Mouse (Mus musculus): ENCODE data around the gene Nol10. TPM values are rescaled to one million over a fixed set of nuclear protein-coding genes. Genes with fewer than 3 reads are reported as not detected.
A peak's percentile ranks its signal among the peaks of the same experiment; 100 is the strongest.
"Not testable (repeated sequence)": the region's sequence is repeated elsewhere in the genome, so short reads cannot be mapped to it uniquely, and the experiment has no call there.

Gene Nol10
- polyA plus RNA-seq, 1 experiment from 2014 or later, result 15.0 TPM

- H3K4me3 ChIP-seq (replicated peaks; ENCODE audit: low read depth, low read length), result no peak overlapping the region
- H3K27ac ChIP-seq, result no peak overlapping the region
- H3K4me1 ChIP-seq (replicated peaks; ENCODE audit: insufficient read depth, low read length), result 0 out of 2 replicates have a peak, but pooled peaks cover 4% of the 10 kb centered on the region
- H3K27me3 ChIP-seq (ENCODE audit: insufficient read depth, low read length), result no peaks in the 10 kb centered on the region
- 50% methylated on average over 5 of the region's 5 CpGs for WGBS
- H3K4me2 ChIP-seq (ENCODE audit: low read length), result no peak overlapping the region
- no peak for DNase-seq (ENCODE audit: low spot score)
- TF ChIP-seq CTCF (IDR thresholded peaks at IDR 0.05; ENCODE audit: low read depth), result no peak
- no peaks in the 10 kb centered on the region for H3K36me3 ChIP-seq (ENCODE audit: insufficient read depth, low read length)
- H3K9me3 ChIP-seq (replicated peaks; ENCODE audit: low read length), result no peaks in the 10 kb centered on the region
- ATAC-seq (replicated peaks; ENCODE audit: low FRiP score, low read depth), result no peak
- no peak overlapping the region for H3K9ac ChIP-seq (ENCODE audit: low read depth, low read length)
Measured at GRCm38 (mm10) chr12:17453918-17454317, 105.7 kb downstream of the Nol10 start.

GRCm38 (mm10) chr12:17455096-17455495 lies 106.8 kb downstream of the Nol10 start:
- Histone ChIP-seq H3K4me3 (replicated peaks; ENCODE audit: low read depth, low read length) (no peak overlapping the region), H3K27me3 (ENCODE audit: insufficient read depth, low read length) (no peaks in the 10 kb centered on the region), H3K4me1 (replicated peaks; ENCODE audit: insufficient read depth, low read length) (no peaks in the 10 kb centered on the region), H3K4me2 (ENCODE audit: low read length) (no peak overlapping the region), H3K9ac (ENCODE audit: low read depth, low read length) (no peak overlapping the region), H3K27ac (no peak overlapping the region), H3K9me3 (replicated peaks; ENCODE audit: low read length) (no peaks in the 10 kb centered on the region), H3K36me3 (ENCODE audit: insufficient read depth, low read length) (no peaks in the 10 kb centered on the region)
- ATAC-seq (replicated peaks; ENCODE audit: low FRiP score, low read depth) (no peak), DNase-seq (ENCODE audit: low spot score) (no peak)
- WGBS, result 68% methylated on average over 5 of the region's 5 CpGs
- TF ChIP-seq CTCF (IDR thresholded peaks at IDR 0.05; ENCODE audit: low read depth), result no peak

- not testable (repeated sequence) for H3K27me3 ChIP-seq (ENCODE audit: insufficient read depth, low read length); H3K9ac ChIP-seq (ENCODE audit: low read depth, low read length); H3K27ac ChIP-seq; H3K4me2 ChIP-seq (ENCODE audit: low read length); DNase-seq (ENCODE audit: low spot score); ATAC-seq (replicated peaks; ENCODE audit: low FRiP score, low read depth); H3K4me1 ChIP-seq (replicated peaks; ENCODE audit: insufficient read depth, low read length); H3K36me3 ChIP-seq (ENCODE audit: insufficient read depth, low read length); H3K9me3 ChIP-seq (replicated peaks; ENCODE audit: low read length); H3K4me3 ChIP-seq (replicated peaks; ENCODE audit: low read depth, low read length)
- WGBS, result 92% methylated on average over 4 of the region's 4 CpGs
Measured at GRCm38 (mm10) chr12:17459223-17459622, 111.0 kb downstream of the Nol10 start.

- WGBS, result 94% methylated on average over 4 of the region's 4 CpGs
- Histone ChIP-seq H3K27ac (no peak overlapping the region), H3K9ac (ENCODE audit: low read depth, low read length) (no peak overlapping the region), H3K36me3 (ENCODE audit: insufficient read depth, low read length) (no peaks in the 10 kb centered on the region), H3K9me3 (replicated peaks; ENCODE audit: low read length) (no peaks in the 10 kb centered on the region), H3K4me2 (ENCODE audit: low read length) (no peak overlapping the region), H3K27me3 (ENCODE audit: insufficient read depth, low read length) (no peaks in the 10 kb centered on the region), H3K4me3 (replicated peaks; ENCODE audit: low read depth, low read length) (no peak overlapping the region), H3K4me1 (replicated peaks; ENCODE audit: insufficient read depth, low read length) (no peaks in the 10 kb centered on the region)
- ATAC-seq (replicated peaks; ENCODE audit: low FRiP score, low read depth) (no peak), DNase-seq (ENCODE audit: low spot score) (no peak)
- TF ChIP-seq CTCF (IDR thresholded peaks at IDR 0.05; ENCODE audit: low read depth), result no peak
Measured at GRCm38 (mm10) chr12:17463706-17464105, 115.4 kb downstream of the Nol10 start.

GRCm38 (mm10) chr12:17464550-17464949 lies 116.3 kb downstream of the Nol10 start:
- H3K4me3 ChIP-seq (replicated peaks; ENCODE audit: low read depth, low read length); H3K4me2 ChIP-seq (ENCODE audit: low read length); H3K27ac ChIP-seq; H3K36me3 ChIP-seq (ENCODE audit: insufficient read depth, low read length); ATAC-seq (replicated peaks; ENCODE audit: low FRiP score, low read depth); H3K9ac ChIP-seq (ENCODE audit: low read depth, low read length); DNase-seq (ENCODE audit: low spot score); H3K27me3 ChIP-seq (ENCODE audit: insufficient read depth, low read length); H3K4me1 ChIP-seq (replicated peaks; ENCODE audit: insufficient read depth, low read length); H3K9me3 ChIP-seq (replicated peaks; ENCODE audit: low read length): not testable (repeated sequence)
- WGBS, result 91% methylated on average over 5 of the region's 5 CpGs

GRCm38 (mm10) chr12:17466791-17467190 lies 118.5 kb downstream of the Nol10 start:
- TF ChIP-seq CTCF (IDR thresholded peaks at IDR 0.05; ENCODE audit: low read depth), result no peak
- no peak overlapping the region for H3K9ac ChIP-seq (ENCODE audit: low read depth, low read length)
- no peak overlapping the region for H3K4me2 ChIP-seq (ENCODE audit: low read length)
- 88% methylated on average over 4 of the region's 4 CpGs for WGBS
- no peak overlapping the region for H3K4me3 ChIP-seq (replicated peaks; ENCODE audit: low read depth, low read length)
- H3K27ac ChIP-seq, result no peak overlapping the region
- no peaks in the 10 kb centered on the region for H3K9me3 ChIP-seq (replicated peaks; ENCODE audit: low read length)
- DNase-seq (ENCODE audit: low spot score), result no peak
- no peaks in the 10 kb centered on the region for H3K36me3 ChIP-seq (ENCODE audit: insufficient read depth, low read length)
- no peak for ATAC-seq (replicated peaks; ENCODE audit: low FRiP score, low read depth)
- H3K4me1 ChIP-seq (replicated peaks; ENCODE audit: insufficient read depth, low read length), result no peaks in the 10 kb centered on the region; the same call in 1 of the 2 replicates
- no peaks in the 10 kb centered on the region for H3K27me3 ChIP-seq (ENCODE audit: insufficient read depth, low read length)

- Histone ChIP-seq H3K9ac (ENCODE audit: low read depth, low read length) (no peak overlapping the region), H3K27ac (no peak overlapping the region), H3K4me1 (replicated peaks; ENCODE audit: insufficient read depth, low read length) (no peaks in the 10 kb centered on the region; the same call in 1 of the 2 replicates), H3K4me3 (replicated peaks; ENCODE audit: low read depth, low read length) (no peak overlapping the region), H3K36me3 (ENCODE audit: insufficient read depth, low read length) (no peaks in the 10 kb centered on the region), H3K27me3 (ENCODE audit: insufficient read depth, low read length) (no peaks in the 10 kb centered on the region), H3K4me2 (ENCODE audit: low read length) (no peak overlapping the region), H3K9me3 (replicated peaks; ENCODE audit: low read length) (no peaks in the 10 kb centered on the region)
- TF ChIP-seq CTCF (IDR thresholded peaks at IDR 0.05; ENCODE audit: low read depth), result no peak
- ATAC-seq (replicated peaks; ENCODE audit: low FRiP score, low read depth) (no peak), DNase-seq (ENCODE audit: low spot score) (peak; percentile 72)
- WGBS, result 28% methylated on average over 3 of the region's 3 CpGs
Measured at GRCm38 (mm10) chr12:17468359-17468758, 120.1 kb downstream of the Nol10 start.

Measured in kidney, postnatal 0 days (tissue).